In the genomic region with DNA sequence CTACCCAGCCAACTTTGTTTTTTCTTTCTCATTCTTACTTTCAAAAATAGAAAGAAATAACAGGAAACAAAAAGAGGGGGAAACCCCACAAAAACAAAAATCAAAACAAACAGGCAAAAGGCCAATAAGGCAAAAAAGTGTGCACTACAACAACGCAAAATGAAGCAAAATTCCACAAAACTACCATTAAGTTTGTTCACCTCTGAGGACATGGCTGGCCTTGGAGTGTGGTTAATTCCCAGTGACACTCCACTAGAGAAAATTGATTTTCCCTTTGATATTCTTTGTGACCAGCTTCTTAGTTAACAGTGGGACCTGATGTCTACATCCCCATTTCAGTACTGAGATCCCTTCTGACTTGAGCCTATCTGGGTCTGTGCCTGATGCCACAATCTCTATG, we compare ENCODE assay signal across 12 mouse cellular contexts.
DNase-seq lines count a peak whose midpoint lies in the region; ATAC-seq lines count a peak whose summit lies in the region.
"Had no signal": no experiment of that assay in that cellular context is flagged by ENCODE, and none has a peak within 500 bp of the region (broad histone marks: within the 10 kb centered on the region; RNA-seq: fewer than 3 reads in every experiment).

No protein-coding gene starts in this region.

- no peak for ATAC-seq in midbrain, embryonic 11.5 days (ENCODE audit: low FRiP score)
- no peak for ATAC-seq in midbrain, embryonic 15.5 days (replicated peaks)
- ATAC-seq: Patski had no signal

- no peaks in the 10 kb centered on the region for H3K36me3 ChIP-seq in midbrain, embryonic 11.5 days (ENCODE audit: control insufficient read depth, insufficient read depth, low read length)
- peaks cover 4% of the 10 kb centered on the region; the same call in 1 of the 2 replicates for H3K36me3 ChIP-seq in midbrain, embryonic 15.5 days (replicated peaks)

- no peaks in the 10 kb centered on the region for H3K4me1 ChIP-seq in midbrain, embryonic 11.5 days (ENCODE audit: control insufficient read depth, insufficient read depth, low read length)
- H3K4me1 ChIP-seq in midbrain, embryonic 15.5 days, result no peaks in the 10 kb centered on the region

- no peak overlapping the region for H3K27ac ChIP-seq in midbrain, embryonic 11.5 days (ENCODE audit: low read depth, low read length)
- no peak overlapping the region for H3K27ac ChIP-seq in midbrain, embryonic 15.5 days

- WGBS in midbrain, embryonic 11.5 days, result 88% methylated on average over 1 of the region's 1 CpGs
- 100% methylated on average over 1 of the region's 1 CpGs for WGBS in midbrain, embryonic 15.5 days

- H3K4me2 ChIP-seq in midbrain, embryonic 11.5 days, result no peak overlapping the region
- H3K4me2 ChIP-seq in midbrain, embryonic 15.5 days, result no peak overlapping the region

- H3K9ac ChIP-seq in midbrain, embryonic 11.5 days (ENCODE audit: low read length), result no peak overlapping the region
- H3K9ac ChIP-seq in midbrain, embryonic 15.5 days, result no peak overlapping the region

- H3K9me3 ChIP-seq in midbrain, embryonic 11.5 days (ENCODE audit: control insufficient read depth, low read length), result no peaks in the 10 kb centered on the region
- no peaks in the 10 kb centered on the region for H3K9me3 ChIP-seq in midbrain, embryonic 15.5 days
- H3K9me3 ChIP-seq: G1E had no signal

- H3K27me3 ChIP-seq in midbrain, embryonic 11.5 days (ENCODE audit: control insufficient read depth, insufficient read depth, low read length), result no peaks in the 10 kb centered on the region
- no peaks in the 10 kb centered on the region for H3K27me3 ChIP-seq in midbrain, embryonic 15.5 days (replicated peaks)
- H3K27me3 ChIP-seq: CH12.LX, Patski had no signal

- H3K4me3 ChIP-seq in midbrain, embryonic 11.5 days (ENCODE audit: low read depth, low read length), result no peak overlapping the region
- no peak overlapping the region for H3K4me3 ChIP-seq in midbrain, embryonic 15.5 days

- peak; percentile 61 for DNase-seq in midbrain, embryonic 11.5 days (ENCODE audit: low spot score, missing footprints)
- DNase-seq in induced T-regulatory cell, adult 2 months (ENCODE audit: low read depth), result peak; percentile 59
- DNase-seq in right cerebral cortex, postnatal 36 days (ENCODE audit: low spot score in 2 of 2), result no peak
- DNase-seq: adrenal gland, adult 2 months; adrenal gland, adult 8-10 months; adrenal gland, postnatal 10 days; adrenal gland, postnatal 25 days; adrenal gland, postnatal 36 days had no signal

Comparison
In these comparisons a context has a peak if more than half of its experiments do, and no peak if none do; other contexts are left out.
1. DNase-seq: peak in midbrain, embryonic 11.5 days (single experiment) and induced T-regulatory cell, adult 2 months (single experiment); none in right cerebral cortex, postnatal 36 days (0 of 2).